In the genomic region with DNA sequence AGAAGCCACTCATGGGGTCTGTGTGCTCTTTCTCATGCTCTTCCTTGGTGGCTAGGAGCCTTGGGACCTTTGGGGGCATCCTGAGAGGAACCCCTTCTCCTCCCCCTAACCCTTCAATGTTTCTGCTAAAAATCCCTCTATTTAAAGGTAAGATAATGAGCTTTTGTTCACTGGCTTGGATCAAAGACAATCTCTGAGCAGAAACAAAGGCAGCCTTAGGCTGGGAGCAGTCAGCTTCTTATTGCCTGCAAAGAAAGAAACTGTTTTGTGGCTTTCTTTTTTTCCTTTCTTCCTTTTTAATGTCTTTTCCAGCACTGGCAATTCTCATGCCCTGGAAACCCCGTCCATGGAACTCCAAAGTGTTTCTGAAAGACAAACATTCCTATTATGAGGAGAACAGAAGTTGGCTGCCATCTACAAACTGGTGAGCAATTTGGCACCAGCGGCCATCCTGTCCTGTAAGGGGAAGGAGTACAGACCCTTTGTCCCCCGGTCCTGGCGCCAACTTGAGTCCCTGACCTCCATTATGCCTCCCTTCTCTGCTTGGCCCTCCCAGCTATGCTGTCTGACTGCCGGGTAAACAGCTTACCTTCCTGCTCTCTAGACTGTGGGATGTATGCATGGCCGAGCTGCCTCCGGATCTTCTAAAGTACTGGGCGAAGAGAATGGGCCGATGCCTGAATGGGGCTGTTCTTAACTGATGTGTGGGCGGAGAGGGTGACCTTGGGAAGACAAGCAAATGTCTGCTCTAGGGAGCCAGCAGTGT, we compare ENCODE assay signal across 10 mouse cellular contexts. TPM values are rescaled to one million over a fixed set of nuclear protein-coding genes. Genes with fewer than 3 reads are reported as not detected.
DNase-seq lines count a peak whose midpoint lies in the region; ATAC-seq lines count a peak whose summit lies in the region.
"Had no signal": no experiment of that assay in that cellular context is flagged by ENCODE, and none has a peak within 500 bp of the region (broad histone marks: within the 10 kb centered on the region; RNA-seq: fewer than 3 reads in every experiment).

No protein-coding gene starts in this region.

- H3K4me3 ChIP-seq in hindbrain, embryonic 16.5 days (ENCODE audit: low read length): no peak overlapping the region
- no peak overlapping the region for H3K4me3 ChIP-seq in midbrain, embryonic 11.5 days (ENCODE audit: low read depth, low read length)
- H3K4me3 ChIP-seq: megakaryocyte, embryonic 14.5 days had no signal

- no peaks in the 10 kb centered on the region; the same call in 1 of the 2 replicates for H3K9me3 ChIP-seq in hindbrain, embryonic 16.5 days (ENCODE audit: control insufficient read depth, low read length)
- no peaks in the 10 kb centered on the region for H3K9me3 ChIP-seq in midbrain, embryonic 11.5 days (ENCODE audit: control insufficient read depth, low read length)

- no peaks in the 10 kb centered on the region for H3K27me3 ChIP-seq in hindbrain, embryonic 16.5 days (replicated peaks; ENCODE audit: control insufficient read depth, insufficient read depth, low read length)
- no peaks in the 10 kb centered on the region for H3K27me3 ChIP-seq in midbrain, embryonic 11.5 days (ENCODE audit: control insufficient read depth, insufficient read depth, low read length)
- H3K27me3 ChIP-seq: megakaryocyte, embryonic 14.5 days had no signal

- peak; percentile 94 for ATAC-seq in hindbrain, embryonic 16.5 days
- peak; percentile 83 for ATAC-seq in midbrain, embryonic 11.5 days (ENCODE audit: low FRiP score)

- no peak overlapping the region for H3K4me2 ChIP-seq in hindbrain, embryonic 16.5 days (ENCODE audit: low read length)
- H3K4me2 ChIP-seq in midbrain, embryonic 11.5 days: no peak overlapping the region

- H3K4me1 ChIP-seq in hindbrain, embryonic 16.5 days (ENCODE audit: control insufficient read depth, insufficient read depth, low read depth, low read length): 0 out of 2 replicates have a peak, but pooled peaks cover 2% of the 10 kb centered on the region
- H3K4me1 ChIP-seq in midbrain, embryonic 11.5 days (ENCODE audit: control insufficient read depth, insufficient read depth, low read length): peaks cover 26% of the 10 kb centered on the region; the same call in 1 of the 2 replicates
- H3K4me1 ChIP-seq: megakaryocyte, embryonic 14.5 days had no signal

- DNase-seq in gastrocnemius, postnatal 10 days: peak; percentile 20
- no peak for DNase-seq in gastrocnemius, adult 18-20 months (ENCODE audit: low spot score)
- peak; percentile 53 for DNase-seq in embryo, embryonic 11 days
- DNase-seq in midbrain, embryonic 11.5 days (ENCODE audit: low spot score, missing footprints): peak; percentile 88
- DNase-seq in thymus, postnatal 25 days: no peak
- no peak for DNase-seq in spleen, adult 12 weeks (ENCODE audit: low spot score)
- DNase-seq in thymus, postnatal 0 days (ENCODE audit: low spot score): no peak

- 14% methylated on average over 10 of the region's 10 CpGs for WGBS in hindbrain, embryonic 16.5 days
- WGBS in midbrain, embryonic 11.5 days: 13% methylated on average over 10 of the region's 10 CpGs

- H3K36me3 ChIP-seq in hindbrain, embryonic 16.5 days (ENCODE audit: control insufficient read depth, insufficient read depth, low read length): no peaks in the 10 kb centered on the region
- H3K36me3 ChIP-seq in midbrain, embryonic 11.5 days (ENCODE audit: control insufficient read depth, insufficient read depth, low read length): no peaks in the 10 kb centered on the region

- H3K9ac ChIP-seq in hindbrain, embryonic 16.5 days (ENCODE audit: low read depth, low read length): no peak overlapping the region
- H3K9ac ChIP-seq in midbrain, embryonic 11.5 days (ENCODE audit: low read length): no peak overlapping the region

- H3K27ac ChIP-seq in hindbrain, embryonic 16.5 days (ENCODE audit: low read depth, low read length): peak overlapping the region; percentile 78
- H3K27ac ChIP-seq in midbrain, embryonic 11.5 days (ENCODE audit: low read depth, low read length): peak overlapping the region; percentile 86

RNA-seq across cellular contexts. Expression of a gene that starts 56.4 kb away (rescaled TPM):
- not detected for total RNA-seq in gastrocnemius, postnatal 10 days (2021)
- total RNA-seq in gastrocnemius, adult 18-20 months (2021): not detected
- polyA plus RNA-seq in hindbrain, embryonic 16.5 days (2015; fragmentation: Nextera tagmentation; extraction: Ambion mirVana): not detected in 2 replicates
- not detected in 2 replicates for polyA plus RNA-seq in midbrain, embryonic 11.5 days (2014; fragmentation: Nextera tagmentation; extraction: Ambion mirVana)
- not detected in 2 replicates for polyA plus RNA-seq in thymus, postnatal 0 days (2015; fragmentation: Nextera tagmentation; extraction: Ambion mirVana)
- total RNA-seq: hematopoietic stem cell, adult 5-6 weeks had no signal

Comparison
In these comparisons a context has a peak if more than half of its experiments do, and no peak if none do; other contexts are left out.
1. DNase-seq: peak in gastrocnemius, postnatal 10 days (single experiment), embryo, embryonic 11 days (single experiment) and midbrain, embryonic 11.5 days (single experiment); none in gastrocnemius, adult 18-20 months (single experiment), thymus, postnatal 25 days (single experiment), spleen, adult 12 weeks (single experiment) and thymus, postnatal 0 days (single experiment).